In genomic region chr6:145348196-145348915, GRCm38 (mm10) we compare ENCODE assay signal across 8 mouse cellular contexts.
DNase-seq lines count a peak whose midpoint lies in the region; ATAC-seq and TF ChIP-seq lines count a peak whose summit lies in the region.

No protein-coding gene starts in this region.

- 68% methylated on average over 9 of the region's 9 CpGs for WGBS in hindbrain, embryonic 11.5 days
- 64% methylated on average over 9 of the region's 9 CpGs for WGBS in hindbrain, embryonic 12.5 days

- peak; percentile 52 for DNase-seq in hindbrain, embryonic 11.5 days (ENCODE audit: low spot score)
- no peak for DNase-seq in brain, embryonic 14.5 days (ENCODE audit: low read depth)
- no peak for DNase-seq in urinary bladder, postnatal 36 days (ENCODE audit: low spot score in 2 of 2)
- DNase-seq in right cerebral cortex, adult 18-20 months, result no peak
- no peak for DNase-seq in urinary bladder, postnatal 25 days (ENCODE audit: low spot score)

- peak; percentile 25; the same call in 1 of the 2 replicates for ATAC-seq in hindbrain, embryonic 11.5 days (ENCODE audit: low FRiP score)
- no peak for ATAC-seq in hindbrain, embryonic 12.5 days (ENCODE audit: low FRiP score)
- peak; percentile 56 for ATAC-seq in CD4-positive, CD25-positive, alpha-beta regulatory T cell, adult 4 months
- ATAC-seq in megakaryocyte, adult 5-6 weeks (ENCODE audit: poor library complexity, severe bottlenecking), result peak; percentile 85

- no peaks in the 10 kb centered on the region for H3K4me1 ChIP-seq in hindbrain, embryonic 11.5 days (replicated peaks; ENCODE audit: control insufficient read depth, insufficient read depth, low read length)
- peaks cover 3% of the 10 kb centered on the region; the same call in 1 of the 2 replicates for H3K4me1 ChIP-seq in hindbrain, embryonic 12.5 days

- H3K27ac ChIP-seq in hindbrain, embryonic 11.5 days (ENCODE audit: low read depth, low read length), result no peak overlapping the region
- H3K27ac ChIP-seq in hindbrain, embryonic 12.5 days, result no peak overlapping the region

- no peak overlapping the region for H3K4me2 ChIP-seq in hindbrain, embryonic 11.5 days (replicated peaks; ENCODE audit: low read depth, low read length)
- no peak overlapping the region for H3K4me2 ChIP-seq in hindbrain, embryonic 12.5 days (replicated peaks)

- H3K9me3 ChIP-seq in hindbrain, embryonic 11.5 days (ENCODE audit: control insufficient read depth, low read length), result no peaks in the 10 kb centered on the region
- no peaks in the 10 kb centered on the region for H3K9me3 ChIP-seq in hindbrain, embryonic 12.5 days (replicated peaks)

- TF ChIP-seq CTCF in brain, embryonic 14.5 days (IDR thresholded peaks at IDR 0.05; ENCODE audit: borderline replicate concordance, extremely low read depth, insufficient read depth, insufficient read length), result peak; percentile 46; the same call in 1 of the 2 replicates

- H3K36me3 ChIP-seq in hindbrain, embryonic 11.5 days (ENCODE audit: control insufficient read depth, insufficient read depth, low read length), result no peaks in the 10 kb centered on the region
- no peaks in the 10 kb centered on the region for H3K36me3 ChIP-seq in hindbrain, embryonic 12.5 days

- TF ChIP-seq POLR2A in brain, embryonic 14.5 days (IDR thresholded peaks at IDR 0.05; ENCODE audit: borderline replicate concordance, extremely low read depth, insufficient read depth, insufficient read length, poor library complexity, severe bottlenecking), result no peak

- no peaks in the 10 kb centered on the region for H3K27me3 ChIP-seq in hindbrain, embryonic 11.5 days (ENCODE audit: control insufficient read depth, insufficient read depth, low read length)
- no peaks in the 10 kb centered on the region for H3K27me3 ChIP-seq in hindbrain, embryonic 12.5 days

- no peak overlapping the region for H3K4me3 ChIP-seq in hindbrain, embryonic 11.5 days (ENCODE audit: low read depth, low read length)
- H3K4me3 ChIP-seq in hindbrain, embryonic 12.5 days, result no peak overlapping the region

- no peak overlapping the region for H3K9ac ChIP-seq in hindbrain, embryonic 11.5 days (ENCODE audit: low read depth, low read length)
- no peak overlapping the region for H3K9ac ChIP-seq in hindbrain, embryonic 12.5 days
